Mouse (Mus musculus): Measurements from ENCODE around the gene Tekt2. TPM values are rescaled to one million over a fixed set of nuclear protein-coding genes. Genes with fewer than 3 reads are reported as not detected.
A peak's percentile ranks its signal among the peaks of the same experiment; 100 is the strongest.

Gene Tekt2
- polyA plus RNA-seq, 1 experiment from 2014 or later: 5.6 TPM

GRCm38 (mm10) chr4:126281706-126282105 is 43.8 kb downstream of the Tekt2 start:
- H3K4me1 ChIP-seq (ENCODE audit: control insufficient read depth, insufficient read depth, low read length): peaks cover 6% of the 10 kb centered on the region; the same call in 1 of the 2 replicates
- no peak overlapping the region for H3K9ac ChIP-seq (ENCODE audit: low read depth, low read length)
- H3K36me3 ChIP-seq (ENCODE audit: control insufficient read depth, insufficient read depth, low read length): no peaks in the 10 kb centered on the region
- H3K9me3 ChIP-seq (ENCODE audit: control insufficient read depth, low read length): no peaks in the 10 kb centered on the region
- peaks cover 14% of the 10 kb centered on the region for H3K27me3 ChIP-seq (replicated peaks; ENCODE audit: control insufficient read depth, insufficient read depth, low read length)
- no peak for ATAC-seq
- H3K4me2 ChIP-seq (ENCODE audit: low read depth, low read length): no peak overlapping the region
- H3K27ac ChIP-seq (ENCODE audit: low read length): no peak overlapping the region
- H3K4me3 ChIP-seq (ENCODE audit: low read length): no peak overlapping the region
- 68% methylated on average over 9 of the region's 9 CpGs for WGBS

GRCm38 (mm10) chr4:126278961-126279360 is 46.5 kb downstream of the Tekt2 start:
- Histone ChIP-seq H3K9ac (ENCODE audit: low read depth, low read length) (no peak overlapping the region), H3K4me3 (ENCODE audit: low read length) (no peak overlapping the region), H3K27ac (ENCODE audit: low read length) (no peak overlapping the region), H3K27me3 (replicated peaks; ENCODE audit: control insufficient read depth, insufficient read depth, low read length) (peaks cover 3% of the 10 kb centered on the region; the same call in 1 of the 2 replicates), H3K4me1 (ENCODE audit: control insufficient read depth, insufficient read depth, low read length) (no peaks in the 10 kb centered on the region), H3K4me2 (ENCODE audit: low read depth, low read length) (no peak overlapping the region), H3K9me3 (ENCODE audit: control insufficient read depth, low read length) (no peaks in the 10 kb centered on the region), H3K36me3 (ENCODE audit: control insufficient read depth, insufficient read depth, low read length) (peaks cover 2% of the 10 kb centered on the region; the same call in 1 of the 2 replicates)
- WGBS: 65% methylated on average over 9 of the region's 9 CpGs
- ATAC-seq: no peak

DNA sequence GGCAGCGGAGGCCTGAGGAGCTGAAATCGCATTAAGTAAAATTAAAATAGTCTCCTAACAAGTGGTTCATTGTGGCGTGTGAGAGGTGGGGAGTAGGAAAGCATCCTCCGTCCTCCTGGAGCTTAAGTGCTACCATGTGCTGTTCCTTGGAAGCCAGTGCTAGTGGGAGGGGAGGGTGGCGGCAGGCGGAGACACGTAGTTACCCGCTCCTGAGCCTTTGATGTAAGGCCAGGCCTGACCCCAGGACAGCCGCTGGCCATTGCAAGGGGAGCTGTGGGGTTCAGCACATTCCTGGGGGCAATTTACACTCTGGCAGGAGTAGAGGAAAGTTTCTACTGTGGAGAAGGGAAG is 46.9 kb downstream of the Tekt2 start:
- H3K27ac ChIP-seq (ENCODE audit: low read length): no peak overlapping the region
- H3K4me3 ChIP-seq (ENCODE audit: low read length): no peak overlapping the region
- no peak overlapping the region for H3K9ac ChIP-seq (ENCODE audit: low read depth, low read length)
- ATAC-seq: no peak
- H3K36me3 ChIP-seq (ENCODE audit: control insufficient read depth, insufficient read depth, low read length): peaks cover 6% of the 10 kb centered on the region; the same call in 1 of the 2 replicates
- no peaks in the 10 kb centered on the region for H3K4me1 ChIP-seq (ENCODE audit: control insufficient read depth, insufficient read depth, low read length)
- no peaks in the 10 kb centered on the region for H3K9me3 ChIP-seq (ENCODE audit: control insufficient read depth, low read length)
- WGBS: 40% methylated on average over 9 of the region's 9 CpGs
- H3K27me3 ChIP-seq (replicated peaks; ENCODE audit: control insufficient read depth, insufficient read depth, low read length): peaks cover 3% of the 10 kb centered on the region; the same call in 1 of the 2 replicates
- H3K4me2 ChIP-seq (ENCODE audit: low read depth, low read length): no peak overlapping the region

DNA sequence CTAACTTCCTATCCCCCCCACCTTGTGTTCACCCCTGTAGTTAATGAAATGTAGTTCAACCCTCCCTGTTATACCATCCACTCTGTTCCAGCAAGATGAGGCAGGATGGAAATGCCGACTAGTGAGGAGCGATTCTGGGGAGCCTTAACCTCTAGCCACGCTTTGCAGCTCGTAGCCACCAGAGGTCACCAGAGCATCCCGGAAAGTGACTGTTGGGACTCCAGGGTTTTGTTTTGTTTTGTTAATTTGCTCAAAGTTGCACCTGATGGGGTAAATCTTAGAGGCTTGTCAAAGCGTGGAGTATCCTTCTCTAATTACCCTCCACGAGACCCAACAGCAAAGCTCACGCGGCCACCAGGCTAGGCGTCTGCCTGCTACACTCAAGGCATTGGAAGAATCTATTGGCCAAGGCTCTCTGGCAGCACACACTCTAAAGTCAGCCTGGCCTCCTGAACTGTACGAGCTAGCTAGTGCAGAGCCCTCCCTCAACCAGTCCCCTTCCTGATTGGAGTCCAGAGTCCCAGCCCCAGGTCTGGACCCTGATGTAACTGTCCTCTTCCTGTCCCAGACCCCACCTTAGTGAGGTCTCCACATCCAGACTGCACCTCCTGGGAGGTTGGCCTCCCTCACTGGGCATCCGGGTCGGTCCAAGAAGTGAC is 47.5 kb downstream of the Tekt2 start:
- no peak overlapping the region for H3K4me3 ChIP-seq (ENCODE audit: low read length)
- H3K36me3 ChIP-seq (ENCODE audit: control insufficient read depth, insufficient read depth, low read length): peaks cover 9% of the 10 kb centered on the region; the same call in 1 of the 2 replicates
- H3K9ac ChIP-seq (ENCODE audit: low read depth, low read length): no peak overlapping the region
- no peaks in the 10 kb centered on the region for H3K9me3 ChIP-seq (ENCODE audit: control insufficient read depth, low read length)
- no peak overlapping the region for H3K27ac ChIP-seq (ENCODE audit: low read length)
- 11% methylated on average over 13 of the region's 13 CpGs for WGBS
- peaks cover 3% of the 10 kb centered on the region; the same call in 1 of the 2 replicates for H3K27me3 ChIP-seq (replicated peaks; ENCODE audit: control insufficient read depth, insufficient read depth, low read length)
- peak; percentile 53; the same call in 1 of the 2 replicates for ATAC-seq
- peak overlapping the region; percentile 4; the same call in 1 of the 2 replicates for H3K4me2 ChIP-seq (ENCODE audit: low read depth, low read length)
- no peaks in the 10 kb centered on the region for H3K4me1 ChIP-seq (ENCODE audit: control insufficient read depth, insufficient read depth, low read length)

DNA sequence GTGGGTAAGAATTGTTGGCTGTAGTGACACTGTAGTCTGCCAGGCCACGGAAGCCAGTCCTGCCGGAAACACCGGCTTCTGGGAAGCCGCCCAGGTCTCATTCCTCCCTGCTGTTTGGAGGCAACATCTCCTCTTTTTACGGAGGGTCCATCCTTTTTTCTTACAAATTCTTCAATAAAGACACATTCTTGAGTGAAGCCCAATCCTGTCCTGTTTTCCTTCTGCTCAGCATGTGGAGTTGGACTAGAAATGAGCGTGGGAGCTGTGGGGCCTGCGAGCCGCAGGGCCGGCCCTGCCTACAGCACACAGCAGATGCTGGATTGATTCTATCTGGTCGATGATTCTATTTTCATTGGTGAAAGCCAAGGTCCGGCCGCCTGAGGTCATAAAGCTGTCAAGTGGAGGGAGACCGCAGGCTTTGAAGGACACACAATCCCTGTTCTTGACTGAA is 49.8 kb downstream of the Tekt2 start:
- Histone ChIP-seq H3K4me2 (ENCODE audit: low read depth, low read length) (no peak overlapping the region), H3K9ac (ENCODE audit: low read depth, low read length) (no peak overlapping the region), H3K4me1 (ENCODE audit: control insufficient read depth, insufficient read depth, low read length) (no peaks in the 10 kb centered on the region), H3K4me3 (ENCODE audit: low read length) (no peak overlapping the region), H3K27me3 (replicated peaks; ENCODE audit: control insufficient read depth, insufficient read depth, low read length) (peaks cover 3% of the 10 kb centered on the region; the same call in 1 of the 2 replicates), H3K36me3 (ENCODE audit: control insufficient read depth, insufficient read depth, low read length) (peaks cover 9% of the 10 kb centered on the region; the same call in 1 of the 2 replicates), H3K9me3 (ENCODE audit: control insufficient read depth, low read length) (no peaks in the 10 kb centered on the region), H3K27ac (ENCODE audit: low read length) (no peak overlapping the region)
- WGBS: 73% methylated on average over 13 of the region's 13 CpGs
- 0 out of 2 replicates have a peak, but pooled peaks have one; percentile 37 for ATAC-seq

DNA sequence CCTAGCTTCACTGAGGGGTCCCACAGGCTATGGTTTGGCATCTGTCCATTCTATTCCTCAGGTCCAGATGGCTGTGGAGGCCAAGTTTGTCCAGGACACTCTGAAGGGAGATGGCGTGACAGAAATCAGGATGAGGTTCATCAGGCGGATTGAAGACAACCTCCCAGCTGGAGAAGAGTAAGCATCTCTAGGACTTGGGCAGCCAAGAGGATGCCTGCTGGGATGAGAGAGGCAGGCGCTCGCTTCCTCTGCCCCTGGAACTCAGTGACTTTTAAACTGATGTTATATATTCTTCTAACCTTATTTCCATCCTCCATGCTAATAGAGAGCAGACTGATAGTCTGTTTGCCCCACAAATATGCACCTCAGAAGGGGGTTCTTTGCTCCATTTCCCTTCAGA is 50.4 kb downstream of the Tekt2 start:
- no peak for ATAC-seq
- Histone ChIP-seq H3K4me1 (ENCODE audit: control insufficient read depth, insufficient read depth, low read length) (no peaks in the 10 kb centered on the region), H3K4me2 (ENCODE audit: low read depth, low read length) (no peak overlapping the region), H3K4me3 (ENCODE audit: low read length) (no peak overlapping the region), H3K9me3 (ENCODE audit: control insufficient read depth, low read length) (no peaks in the 10 kb centered on the region), H3K27me3 (replicated peaks; ENCODE audit: control insufficient read depth, insufficient read depth, low read length) (no peaks in the 10 kb centered on the region), H3K9ac (ENCODE audit: low read depth, low read length) (no peak overlapping the region), H3K27ac (ENCODE audit: low read length) (no peak overlapping the region), H3K36me3 (ENCODE audit: control insufficient read depth, insufficient read depth, low read length) (peaks cover 9% of the 10 kb centered on the region; the same call in 1 of the 2 replicates)
- 87% methylated on average over 4 of the region's 4 CpGs for WGBS

DNA sequence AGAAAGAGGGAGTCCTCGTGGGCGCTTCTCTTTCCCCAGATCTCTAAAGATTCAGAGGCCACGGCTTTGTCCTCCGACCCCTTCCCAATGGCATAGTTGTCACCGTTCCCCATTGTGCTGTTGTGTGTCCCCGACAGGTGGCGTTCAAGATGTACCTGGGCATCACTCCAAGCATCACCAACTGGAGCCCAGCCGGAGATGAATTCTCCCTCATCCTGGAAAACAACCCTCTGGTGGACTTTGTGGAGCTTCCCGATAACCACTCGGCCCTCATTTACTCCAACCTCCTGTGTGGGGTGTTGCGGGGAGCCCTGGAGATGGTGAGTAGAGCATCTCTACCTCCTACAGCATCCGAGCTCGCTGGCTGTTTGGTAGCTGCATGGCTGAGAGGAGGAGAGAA is 51.7 kb downstream of the Tekt2 start:
- Histone ChIP-seq H3K9ac (ENCODE audit: low read depth, low read length) (no peak overlapping the region), H3K36me3 (ENCODE audit: control insufficient read depth, insufficient read depth, low read length) (peaks cover 9% of the 10 kb centered on the region; the same call in 1 of the 2 replicates), H3K27ac (ENCODE audit: low read length) (no peak overlapping the region), H3K4me2 (ENCODE audit: low read depth, low read length) (no peak overlapping the region), H3K4me3 (ENCODE audit: low read length) (no peak overlapping the region), H3K9me3 (ENCODE audit: control insufficient read depth, low read length) (no peaks in the 10 kb centered on the region), H3K4me1 (ENCODE audit: control insufficient read depth, insufficient read depth, low read length) (no peaks in the 10 kb centered on the region), H3K27me3 (replicated peaks; ENCODE audit: control insufficient read depth, insufficient read depth, low read length) (no peaks in the 10 kb centered on the region)
- 79% methylated on average over 13 of the region's 13 CpGs for WGBS
- ATAC-seq: no peak

Other genes with a start within 250 kb of the Tekt2 start
- 54.8 and 57.5 TPM in 2 replicates for gene Lsm10, start 229.1 kb downstream of the Tekt2 start, polyA plus RNA-seq (2015; fragmentation: Nextera tagmentation; extraction: Ambion mirVana)
- gene Stk40, start 221.7 kb downstream of the Tekt2 start, polyA plus RNA-seq (2015; fragmentation: Nextera tagmentation; extraction: Ambion mirVana): 26.1 and 28.5 TPM in 2 replicates
- gene Eva1b, start 177.9 kb downstream of the Tekt2 start, polyA plus RNA-seq (2015; fragmentation: Nextera tagmentation; extraction: Ambion mirVana): 34.7 and 35.4 TPM in 2 replicates
- 13.2 and 13.9 TPM in 2 replicates for gene Sh3d21, start 162.2 kb downstream of the Tekt2 start, polyA plus RNA-seq (2015; fragmentation: Nextera tagmentation; extraction: Ambion mirVana)
- gene Thrap3, start 122.9 kb downstream of the Tekt2 start, polyA plus RNA-seq (2015; fragmentation: Nextera tagmentation; extraction: Ambion mirVana): 132 and 141 TPM in 2 replicates
- gene Map7d1, start 69.3 kb downstream of the Tekt2 start, polyA plus RNA-seq (2015; fragmentation: Nextera tagmentation; extraction: Ambion mirVana): 13.1 and 16.7 TPM in 2 replicates
- gene Trappc3, start 63.4 kb downstream of the Tekt2 start, polyA plus RNA-seq (2015; fragmentation: Nextera tagmentation; extraction: Ambion mirVana): 105 and 107 TPM in 2 replicates
- gene Col8a2, start 38.9 kb downstream of the Tekt2 start, polyA plus RNA-seq (2015; fragmentation: Nextera tagmentation; extraction: Ambion mirVana): 3.5 and 4.5 TPM in 2 replicates
- 59.0 and 60.1 TPM in 2 replicates for gene Adprhl2, start 4.0 kb downstream of the Tekt2 start, polyA plus RNA-seq (2015; fragmentation: Nextera tagmentation; extraction: Ambion mirVana)
- gene Ago3, start 103.9 kb upstream of the Tekt2 start, polyA plus RNA-seq (2015; fragmentation: Nextera tagmentation; extraction: Ambion mirVana): 9.7 and 10.6 TPM in 2 replicates
- gene Ago1, start 142.9 kb upstream of the Tekt2 start, polyA plus RNA-seq (2015; fragmentation: Nextera tagmentation; extraction: Ambion mirVana): 3.3 and 3.5 TPM in 2 replicates
- gene Ago4, start 207.8 kb upstream of the Tekt2 start, polyA plus RNA-seq (2015; fragmentation: Nextera tagmentation; extraction: Ambion mirVana): 0.65 and 0.86 TPM in 2 replicates
- gene Clspn, start 231.2 kb upstream of the Tekt2 start, polyA plus RNA-seq (2015; fragmentation: Nextera tagmentation; extraction: Ambion mirVana): 20.8 and 26.5 TPM in 2 replicates

Data from intestine, embryonic 16.5 days (tissue).